Mouse (Mus musculus) heart, adult 2 months (tissue): ENCODE data around the gene Cdkl3.

ENCODE experiments used
- CTCF ChIP-seq: fragments of 200-600 bp; IDR thresholded peaks from 2 replicates; pipeline ENCODE4 v1.8.1; 2022; ENCODE audit warnings: antibody characterized with exemption, mild to moderate bottlenecking, moderate library complexity
- EP300 ChIP-seq: fragments of 200-500 bp; IDR thresholded peaks from 2 replicates; pipeline ENCODE4 v1.6.1; 2011; ENCODE audit warnings: low read depth, low read length, control low read depth; ENCODE audit not compliant: insufficient read depth
- POLR2A ChIP-seq: fragments of 200-500 bp; IDR thresholded peaks from 2 replicates; pipeline ENCODE4 v1.6.1; 2011; ENCODE audit warnings: mild to moderate bottlenecking, low read depth, low read length, control low read depth; ENCODE audit not compliant: insufficient read depth

GRCm38 (mm10) chr11:52102977-52103376 lies 99.0 kb downstream of the Cdkl3 start:
- no peak for TF ChIP-seq CTCF
- no peak for TF ChIP-seq EP300
- no peak for TF ChIP-seq POLR2A
